Mouse (Mus musculus): Measurements from ENCODE around the gene Dusp22. TPM values are rescaled to one million over a fixed set of nuclear protein-coding genes. Genes with fewer than 3 reads are reported as not detected.

The Dusp22 gene
- polyA plus RNA-seq, 1 experiment from 2014 or later = 16.6 TPM

GRCm38 (mm10) chr13:30650684-30651083, 9.1 kb upstream of the Dusp22 start:
- Histone ChIP-seq H3K4me3 (no peak overlapping the region), H3K36me3 (no peaks in the 10 kb centered on the region), H3K4me2 (replicated peaks) (no peak overlapping the region), H3K4me1 (no peaks in the 10 kb centered on the region), H3K9me3 (no peaks in the 10 kb centered on the region), H3K27me3 (no peaks in the 10 kb centered on the region), H3K9ac (replicated peaks) (no peak overlapping the region), H3K27ac (replicated peaks) (no peak overlapping the region)
- ATAC-seq (replicated peaks) = no peak
- 64% methylated on average over 1 of the region's 1 CpGs for WGBS

- Histone ChIP-seq H3K4me3 (no peak overlapping the region), H3K36me3 (no peaks in the 10 kb centered on the region), H3K27me3 (no peaks in the 10 kb centered on the region), H3K4me1 (no peaks in the 10 kb centered on the region), H3K9ac (replicated peaks) (no peak overlapping the region), H3K9me3 (no peaks in the 10 kb centered on the region), H3K27ac (replicated peaks) (no peak overlapping the region), H3K4me2 (replicated peaks) (no peak overlapping the region)
- no peak for ATAC-seq (replicated peaks)
- WGBS = 72% methylated on average over 4 of the region's 4 CpGs
Observed at GRCm38 (mm10) chr13:30653051-30653450, 6.7 kb upstream of the Dusp22 start.

DNA sequence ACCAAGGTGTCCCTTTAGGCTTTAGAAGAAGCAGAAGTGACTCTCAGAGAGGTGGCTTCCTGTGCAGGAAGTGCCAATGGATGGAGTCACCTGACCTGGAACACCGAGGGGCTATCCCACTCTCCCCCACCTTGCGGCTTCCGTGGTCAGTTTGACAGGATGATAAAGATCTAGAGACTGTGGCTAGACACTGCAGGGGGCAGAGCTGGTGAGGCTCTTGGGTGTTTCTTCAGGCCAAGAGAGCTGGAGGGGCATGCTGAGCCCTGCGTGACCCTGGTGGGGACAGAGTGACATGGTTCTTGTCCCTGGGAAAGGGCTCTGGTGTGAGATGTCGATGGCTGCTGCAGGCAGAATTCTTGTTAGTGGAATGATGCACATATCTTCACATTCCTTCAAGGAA, 5.3 kb upstream of the Dusp22 start:
- Histone ChIP-seq H3K4me3 (no peak overlapping the region), H3K36me3 (no peaks in the 10 kb centered on the region), H3K4me1 (no peaks in the 10 kb centered on the region), H3K4me2 (replicated peaks) (no peak overlapping the region), H3K9ac (replicated peaks) (no peak overlapping the region), H3K9me3 (no peaks in the 10 kb centered on the region), H3K27ac (replicated peaks) (no peak overlapping the region), H3K27me3 (no peaks in the 10 kb centered on the region)
- 87% methylated on average over 5 of the region's 5 CpGs for WGBS
- no peak for ATAC-seq (replicated peaks)

GRCm38 (mm10) chr13:30656909-30657308, 2.9 kb upstream of the Dusp22 start:
- no peaks in the 10 kb centered on the region for H3K27me3 ChIP-seq
- no peak overlapping the region for H3K4me2 ChIP-seq (replicated peaks)
- H3K4me3 ChIP-seq = no peak overlapping the region
- WGBS = 71% methylated on average over 5 of the region's 5 CpGs
- no peak overlapping the region for H3K27ac ChIP-seq (replicated peaks)
- H3K9me3 ChIP-seq = no peaks in the 10 kb centered on the region
- ATAC-seq (replicated peaks) = no peak
- H3K36me3 ChIP-seq = no peaks in the 10 kb centered on the region
- peaks cover 6% of the 10 kb centered on the region for H3K4me1 ChIP-seq
- no peak overlapping the region for H3K9ac ChIP-seq (replicated peaks)

GRCm38 (mm10) chr13:30657779-30658178, 2.0 kb upstream of the Dusp22 start:
- no peak overlapping the region for H3K9ac ChIP-seq (replicated peaks)
- no peaks in the 10 kb centered on the region for H3K36me3 ChIP-seq
- H3K4me2 ChIP-seq (replicated peaks) = no peak overlapping the region
- no peak overlapping the region for H3K27ac ChIP-seq (replicated peaks)
- 79% methylated on average over 2 of the region's 2 CpGs for WGBS
- H3K4me1 ChIP-seq = peaks cover 6% of the 10 kb centered on the region
- no peak for ATAC-seq (replicated peaks)
- no peak overlapping the region for H3K4me3 ChIP-seq
- H3K27me3 ChIP-seq = no peaks in the 10 kb centered on the region
- no peaks in the 10 kb centered on the region for H3K9me3 ChIP-seq

DNA sequence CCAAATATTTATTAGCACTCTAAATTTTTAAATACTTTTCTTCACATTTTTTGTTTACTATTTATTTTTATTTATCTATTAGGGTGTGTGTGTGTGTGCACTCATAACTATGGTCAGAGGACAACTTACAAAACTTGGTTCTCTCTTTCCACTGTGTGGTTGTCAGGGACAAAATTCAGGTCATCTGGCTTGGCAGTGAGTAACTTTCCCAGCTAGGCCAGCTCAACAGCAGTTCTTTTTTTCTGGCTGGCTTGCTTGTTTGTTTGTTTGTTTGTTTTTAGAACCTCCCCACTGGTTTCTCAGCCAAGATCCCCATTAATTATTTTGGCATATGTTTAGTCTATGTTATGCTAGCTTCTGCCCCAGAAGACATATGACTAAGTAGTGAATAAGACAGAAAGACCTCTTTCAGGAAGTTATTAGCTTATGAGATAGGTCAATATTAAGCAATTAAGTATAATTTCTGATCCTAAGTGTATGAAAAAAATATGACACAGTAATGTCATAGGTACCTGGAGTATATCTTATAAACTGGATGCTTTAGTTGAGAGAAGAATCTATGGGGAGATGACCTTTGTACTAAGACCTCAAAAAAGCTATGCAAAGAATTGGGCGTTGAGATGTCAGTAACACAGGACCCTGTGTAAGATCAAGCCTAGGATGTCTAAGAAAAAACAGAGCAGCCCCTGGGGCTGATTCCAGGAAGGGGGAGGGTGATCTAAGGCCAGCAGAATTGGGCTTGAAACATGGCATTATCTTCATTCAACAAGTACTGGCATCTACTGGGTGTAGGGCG, 1.4 kb upstream of the Dusp22 start:
- H3K9me3 ChIP-seq = no peaks in the 10 kb centered on the region
- H3K4me2 ChIP-seq (replicated peaks) = no peak overlapping the region
- H3K27me3 ChIP-seq = no peaks in the 10 kb centered on the region
- 96% methylated on average over 2 of the region's 2 CpGs for WGBS
- H3K36me3 ChIP-seq = no peaks in the 10 kb centered on the region
- no peak overlapping the region for H3K4me3 ChIP-seq
- ATAC-seq (replicated peaks) = no peak
- no peak overlapping the region for H3K9ac ChIP-seq (replicated peaks)
- H3K27ac ChIP-seq (replicated peaks) = no peak overlapping the region
- peaks cover 6% of the 10 kb centered on the region for H3K4me1 ChIP-seq

- 93% methylated on average over 8 of the region's 8 CpGs for WGBS
- Histone ChIP-seq H3K9me3 (no peaks in the 10 kb centered on the region), H3K9ac (replicated peaks) (no peak overlapping the region), H3K4me3 (no peak overlapping the region), H3K4me2 (replicated peaks) (no peak overlapping the region), H3K36me3 (no peaks in the 10 kb centered on the region), H3K4me1 (peaks cover 5% of the 10 kb centered on the region), H3K27me3 (no peaks in the 10 kb centered on the region), H3K27ac (replicated peaks) (no peak overlapping the region)
- no peak for ATAC-seq (replicated peaks)
Observed at GRCm38 (mm10) chr13:30665261-30665660, 5.5 kb downstream of the Dusp22 start.

DNA sequence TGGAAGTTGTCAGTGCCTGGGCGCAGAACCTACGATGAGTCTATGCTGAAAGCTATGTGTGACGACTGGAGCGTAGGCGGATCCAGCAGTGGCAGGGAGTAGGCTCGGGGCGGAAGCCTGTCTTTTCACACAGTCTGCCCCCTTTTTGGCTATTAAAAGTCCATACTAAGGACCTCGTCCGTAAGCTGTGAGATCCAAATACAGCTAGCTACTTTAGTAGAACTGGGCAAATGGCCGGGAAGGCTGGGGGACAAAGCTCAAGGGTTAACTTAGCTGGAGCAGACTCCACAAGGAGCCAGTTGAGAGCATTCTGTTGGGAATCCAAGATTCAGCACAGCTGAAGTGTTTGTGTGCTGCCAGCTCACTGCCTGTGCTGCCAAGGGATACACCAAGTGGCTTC, 6.7 kb downstream of the Dusp22 start:
- ATAC-seq (replicated peaks) = no peak
- WGBS = 93% methylated on average over 10 of the region's 10 CpGs
- no peak overlapping the region for H3K9ac ChIP-seq (replicated peaks)
- H3K27me3 ChIP-seq = no peaks in the 10 kb centered on the region
- no peaks in the 10 kb centered on the region for H3K4me1 ChIP-seq
- H3K27ac ChIP-seq (replicated peaks) = no peak overlapping the region
- 0 out of 2 replicates have a peak, but pooled peaks cover 2% of the 10 kb centered on the region for H3K36me3 ChIP-seq
- H3K9me3 ChIP-seq = no peaks in the 10 kb centered on the region
- H3K4me2 ChIP-seq (replicated peaks) = no peak overlapping the region
- no peak overlapping the region for H3K4me3 ChIP-seq

DNA sequence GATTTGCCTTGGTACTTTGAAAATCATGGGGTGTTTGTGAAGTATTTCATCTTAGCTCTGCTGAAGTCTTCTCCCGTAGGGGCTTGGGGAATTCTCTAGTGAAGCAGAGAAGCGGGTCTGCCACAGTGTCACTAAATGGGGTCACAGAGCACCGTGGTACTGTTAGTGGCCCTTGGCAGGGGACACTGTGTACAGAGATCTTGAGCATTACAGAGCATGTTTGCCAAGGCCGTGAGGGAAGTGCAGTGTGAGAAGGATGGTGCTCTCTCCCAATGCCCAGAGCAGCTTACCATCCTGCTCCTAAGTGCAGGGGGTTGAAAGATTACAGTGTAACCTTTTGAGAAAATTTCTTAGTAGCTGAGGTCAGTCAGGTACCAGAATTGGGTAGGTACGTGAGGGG, 8.5 kb downstream of the Dusp22 start:
- WGBS = 90% methylated on average over 5 of the region's 5 CpGs
- no peak overlapping the region for H3K4me3 ChIP-seq
- no peak overlapping the region for H3K4me2 ChIP-seq (replicated peaks)
- H3K9me3 ChIP-seq = no peaks in the 10 kb centered on the region
- H3K27me3 ChIP-seq = no peaks in the 10 kb centered on the region
- H3K9ac ChIP-seq (replicated peaks) = no peak overlapping the region
- no peak for ATAC-seq (replicated peaks)
- H3K4me1 ChIP-seq = no peaks in the 10 kb centered on the region
- H3K36me3 ChIP-seq = 0 out of 2 replicates have a peak, but pooled peaks cover 2% of the 10 kb centered on the region
- H3K27ac ChIP-seq (replicated peaks) = no peak overlapping the region

DNA sequence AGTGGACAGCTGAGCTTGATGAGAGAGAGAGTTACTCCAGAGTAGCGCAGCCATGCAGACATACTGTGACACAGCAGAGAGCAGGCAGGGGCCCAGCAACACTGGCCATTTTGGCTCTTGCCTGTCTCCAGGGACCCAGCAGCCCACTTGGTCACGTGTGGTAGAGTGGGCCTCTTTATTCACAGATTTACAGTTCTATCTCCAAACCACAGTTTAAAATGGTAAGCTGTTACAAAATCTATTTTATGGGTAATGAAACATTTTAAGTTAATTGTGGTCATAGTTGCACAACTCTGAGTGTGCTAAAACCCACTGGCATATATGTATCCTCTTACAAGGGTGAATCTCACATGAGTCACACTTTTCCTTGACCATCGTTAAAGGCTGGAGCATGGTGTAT, 9.5 kb downstream of the Dusp22 start:
- 87% methylated on average over 3 of the region's 3 CpGs for WGBS
- Histone ChIP-seq H3K27me3 (no peaks in the 10 kb centered on the region), H3K4me2 (replicated peaks) (no peak overlapping the region), H3K4me3 (no peak overlapping the region), H3K9me3 (no peaks in the 10 kb centered on the region), H3K36me3 (0 out of 2 replicates have a peak, but pooled peaks cover 2% of the 10 kb centered on the region), H3K4me1 (no peaks in the 10 kb centered on the region), H3K27ac (replicated peaks) (no peak overlapping the region), H3K9ac (replicated peaks) (no peak overlapping the region)
- no peak for ATAC-seq (replicated peaks)

DNA sequence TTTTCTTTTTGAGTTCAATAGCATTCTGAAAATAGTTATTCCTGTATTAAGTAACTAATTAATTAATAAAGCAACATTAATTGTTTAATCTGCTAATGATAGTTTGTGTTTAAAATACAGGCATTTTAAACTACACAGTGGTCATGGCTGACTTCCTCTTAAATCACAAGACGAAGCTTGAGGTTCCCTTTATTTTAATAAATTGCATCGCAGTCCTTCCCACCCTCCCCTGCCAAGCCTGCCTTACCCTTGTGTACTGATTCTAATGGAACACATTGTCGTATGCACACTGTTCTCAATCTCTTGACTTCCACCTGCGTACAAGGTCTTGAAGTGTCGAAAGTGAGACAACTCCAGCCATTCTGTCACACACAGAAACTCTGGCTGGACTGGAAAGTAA, 14.1 kb downstream of the Dusp22 start:
- 94% methylated on average over 5 of the region's 5 CpGs for WGBS
- ATAC-seq (replicated peaks) = no peak
- Histone ChIP-seq H3K36me3 (0 out of 2 replicates have a peak, but pooled peaks cover 2% of the 10 kb centered on the region), H3K4me2 (replicated peaks) (no peak overlapping the region), H3K9me3 (no peaks in the 10 kb centered on the region), H3K9ac (replicated peaks) (no peak overlapping the region), H3K4me1 (no peaks in the 10 kb centered on the region), H3K4me3 (no peak overlapping the region), H3K27me3 (no peaks in the 10 kb centered on the region), H3K27ac (replicated peaks) (no peak overlapping the region)

GRCm38 (mm10) chr13:30678822-30679221, 19.0 kb downstream of the Dusp22 start:
- H3K9me3 ChIP-seq = no peaks in the 10 kb centered on the region
- H3K9ac ChIP-seq (replicated peaks) = no peak overlapping the region
- H3K4me2 ChIP-seq (replicated peaks) = no peak overlapping the region
- H3K27ac ChIP-seq (replicated peaks) = no peak overlapping the region
- no peak for ATAC-seq (replicated peaks)
- H3K36me3 ChIP-seq = no peaks in the 10 kb centered on the region
- no peaks in the 10 kb centered on the region for H3K27me3 ChIP-seq
- WGBS = 94% methylated on average over 5 of the region's 5 CpGs
- no peak overlapping the region for H3K4me3 ChIP-seq
- H3K4me1 ChIP-seq = no peaks in the 10 kb centered on the region

DNA sequence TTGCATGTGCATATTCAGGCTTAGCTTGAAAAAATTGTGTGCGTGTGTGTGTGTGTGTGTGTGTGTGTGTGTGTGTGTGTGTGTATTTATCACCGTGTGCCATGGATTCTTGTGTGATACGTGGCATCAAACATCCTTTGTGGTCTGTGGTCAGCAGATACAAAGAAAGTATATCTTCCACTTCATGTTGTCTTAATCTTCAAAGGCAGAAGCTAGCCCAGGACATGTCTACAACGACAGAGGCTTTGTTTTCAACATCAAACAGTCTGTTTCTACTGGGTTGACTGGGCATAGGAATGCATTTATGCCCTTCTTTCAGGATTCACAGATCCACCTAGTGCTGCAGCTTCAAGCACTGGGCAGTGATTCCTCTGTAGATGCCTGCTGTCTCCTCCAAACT, 22.1 kb downstream of the Dusp22 start:
- WGBS = 81% methylated on average over 4 of the region's 4 CpGs
- ATAC-seq (replicated peaks) = no peak
- Histone ChIP-seq H3K36me3 (no peaks in the 10 kb centered on the region), H3K4me2 (replicated peaks) (no peak overlapping the region), H3K4me3 (no peak overlapping the region), H3K4me1 (no peaks in the 10 kb centered on the region), H3K27me3 (no peaks in the 10 kb centered on the region), H3K27ac (replicated peaks) (no peak overlapping the region), H3K9ac (replicated peaks) (no peak overlapping the region), H3K9me3 (no peaks in the 10 kb centered on the region)
